Mouse (Mus musculus): ENCODE measurements at regions not wholly inside any gene's neighbourhood (a gene's known extent, or its start where the extent isn't known, plus 50 kb on each side); places are given as distances from the start of the nearest gene placed in this dataset.

GRCm38 (mm10) chr1:23462411-23462810 is 64.8 kb upstream of the Ogfrl1 start:
- DNase-seq (ENCODE audit: low spot score), result no peak

- no peak for DNase-seq (ENCODE audit: low spot score)
These were observed 66.5 kb upstream of the Ogfrl1 start for GRCm38 (mm10) chr1:23464081-23464480.

GRCm38 (mm10) chr1:23466340-23466739 is 68.8 kb upstream of the Ogfrl1 start:
- DNase-seq (ENCODE audit: low spot score), result no peak

GRCm38 (mm10) chr1:23467405-23467804 is 69.8 kb upstream of the Ogfrl1 start:
- no peak for DNase-seq (ENCODE audit: low spot score)

- DNase-seq (ENCODE audit: low spot score), result no peak
These were observed 83.3 kb upstream of the Ogfrl1 start for GRCm38 (mm10) chr1:23480776-23481320.

- no peak for DNase-seq (ENCODE audit: low spot score)
These were observed 87.0 kb upstream of the Ogfrl1 start for GRCm38 (mm10) chr1:23484566-23484965.

- DNase-seq (ENCODE audit: low spot score), result no peak
These were observed 87.7 kb upstream of the Ogfrl1 start for GRCm38 (mm10) chr1:23485150-23485775.

- no peak for DNase-seq (ENCODE audit: low spot score)
These were observed 89.5 kb upstream of the Ogfrl1 start for GRCm38 (mm10) chr1:23487031-23487430.

GRCm38 (mm10) chr1:23490640-23491039 is 93.1 kb upstream of the Ogfrl1 start:
- DNase-seq (ENCODE audit: low spot score), result no peak

GRCm38 (mm10) chr1:23491041-23491440 is 93.5 kb upstream of the Ogfrl1 start:
- no peak for DNase-seq (ENCODE audit: low spot score)

- no peak for DNase-seq (ENCODE audit: low spot score)
These were observed 95.4 kb upstream of the Ogfrl1 start for GRCm38 (mm10) chr1:23492981-23493380.

- DNase-seq (ENCODE audit: low spot score), result no peak
These were observed 97.8 kb upstream of the Ogfrl1 start for GRCm38 (mm10) chr1:23495412-23495811.

GRCm38 (mm10) chr1:23520113-23520512 is 122.5 kb upstream of the Ogfrl1 start:
- DNase-seq (ENCODE audit: low spot score), result no peak

- DNase-seq (ENCODE audit: low spot score), result no peak
These were observed 135.1 kb upstream of the Ogfrl1 start for GRCm38 (mm10) chr1:23532659-23533058.

- DNase-seq (ENCODE audit: low spot score), result no peak
These were observed 139.0 kb upstream of the Ogfrl1 start for GRCm38 (mm10) chr1:23536621-23537020.

GRCm38 (mm10) chr1:23538419-23538818 is 140.8 kb upstream of the Ogfrl1 start:
- DNase-seq (ENCODE audit: low spot score), result no peak

GRCm38 (mm10) chr1:23540594-23540993 is 143.0 kb upstream of the Ogfrl1 start:
- DNase-seq (ENCODE audit: low spot score), result no peak

GRCm38 (mm10) chr1:23555794-23556193 is 158.2 kb upstream of the Ogfrl1 start:
- no peak for DNase-seq (ENCODE audit: low spot score)

- DNase-seq (ENCODE audit: low spot score), result no peak
These were observed 170.5 kb upstream of the Ogfrl1 start for GRCm38 (mm10) chr1:23568106-23568505.

GRCm38 (mm10) chr1:23574461-23574860 is 176.9 kb upstream of the Ogfrl1 start:
- DNase-seq (ENCODE audit: low spot score), result no peak

GRCm38 (mm10) chr1:23575005-23575404 is 177.4 kb upstream of the Ogfrl1 start:
- DNase-seq (ENCODE audit: low spot score), result no peak

- DNase-seq (ENCODE audit: low spot score), result no peak
These were observed 177.9 kb upstream of the Ogfrl1 start for GRCm38 (mm10) chr1:23575515-23575914.

GRCm38 (mm10) chr1:23576150-23576549 is 178.6 kb upstream of the Ogfrl1 start:
- DNase-seq (ENCODE audit: low spot score), result no peak

- DNase-seq (ENCODE audit: low spot score), result no peak
These were observed 172.1 kb upstream of the B3gat2 start for GRCm38 (mm10) chr1:23589414-23589942.
